Mouse (Mus musculus) lung, adult 2 months (tissue): ENCODE data around the gene Prex1. TPM values are rescaled to one million over a fixed set of nuclear protein-coding genes. Genes with fewer than 3 reads are reported as not detected.

Source experiments
- DNase-seq: peaks from one replicate; pipeline ENCODE4 v3.0.0; 2022
- H3K4me1 ChIP-seq: fragments of 200-500 bp; 2 replicates; pipeline ENCODE4 v1.6.1; 2011; ENCODE audit warnings: low read length; ENCODE audit not compliant: control insufficient read depth, insufficient read depth
- H3K4me3 ChIP-seq: fragments of 200-500 bp; replicated peaks from 2 replicates; pipeline ENCODE3; 2011; ENCODE audit warnings: low read depth, mild to moderate bottlenecking, control low read depth, low read length; ENCODE audit errors: extremely low read depth
- CTCF ChIP-seq: fragments of 200-500 bp; IDR thresholded peaks from 2 replicates; pipeline ENCODE4 v1.5.1; 2011; ENCODE audit warnings: mild to moderate bottlenecking, low read length, control low read depth; ENCODE audit not compliant: insufficient read depth
- POLR2A ChIP-seq: fragments of 200-500 bp; IDR thresholded peaks from 2 replicates; pipeline ENCODE4 v1.6.1; 2011; ENCODE audit warnings: low read depth, mild to moderate bottlenecking, control low read depth, low read length, borderline replicate concordance; ENCODE audit errors: extremely low read depth
- WGBS: fragments of 180-500 bp; shearing (Covaris S2); methylation state at CpG from one replicate; pipeline ENCODE4 v1.1.7; 2018; 5-methylcytosine and 5-hydroxymethylcytosine counted together
- polyA plus RNA-seq: library from polyadenylated mRNA; depleted of rRNA; stranded (reverse); fragments of >200 nt; gene quantifications from 2 replicates; pipeline ENCODE4 v1.2.3, GENCODE M21; 2012

Prex1 gene
- polyA plus RNA-seq, 1 experiment = 61.1 TPM

DNA sequence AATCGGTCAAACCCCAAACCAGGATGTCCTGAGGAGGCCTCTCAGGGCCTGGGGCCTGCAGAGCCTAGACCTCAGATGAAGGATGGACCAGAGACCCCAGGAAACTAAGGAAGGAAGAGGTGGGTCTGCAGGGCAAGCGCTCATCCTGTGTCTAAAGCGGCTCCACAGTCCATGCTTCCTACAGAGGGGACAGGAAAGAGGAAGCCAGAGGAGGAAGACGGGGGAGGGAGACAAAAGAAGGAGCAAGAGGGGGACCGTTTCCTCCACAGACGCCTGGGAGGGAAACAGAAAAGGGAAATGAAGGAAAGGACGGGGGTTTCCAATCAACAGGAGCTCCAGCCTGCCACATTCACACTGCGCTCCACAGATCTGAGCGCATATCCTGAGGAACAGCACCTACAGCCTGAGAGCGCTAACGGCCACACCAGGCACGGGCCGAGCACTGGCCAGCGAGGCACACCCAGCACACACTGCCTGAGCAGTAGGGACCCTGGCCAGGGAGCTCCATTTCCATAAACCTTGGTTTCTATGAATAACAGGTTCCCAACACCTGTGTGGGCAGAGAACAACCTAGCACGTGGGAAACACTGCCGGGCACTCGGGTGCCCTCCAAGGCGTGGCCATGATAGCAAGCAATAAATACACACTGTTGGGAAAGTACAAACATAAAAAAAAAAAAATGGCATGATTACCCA lies 74.5 kb downstream of the Prex1 start:
- no peak for DNase-seq
- TF ChIP-seq POLR2A (no peak), CTCF (no peak)
- no peak overlapping the region for H3K4me3 ChIP-seq
- WGBS = 43% methylated on average over 18 of the region's 18 CpGs
- H3K4me1 ChIP-seq = peaks cover 2% of the 10 kb centered on the region; the same call in 1 of the 2 replicates

DNA sequence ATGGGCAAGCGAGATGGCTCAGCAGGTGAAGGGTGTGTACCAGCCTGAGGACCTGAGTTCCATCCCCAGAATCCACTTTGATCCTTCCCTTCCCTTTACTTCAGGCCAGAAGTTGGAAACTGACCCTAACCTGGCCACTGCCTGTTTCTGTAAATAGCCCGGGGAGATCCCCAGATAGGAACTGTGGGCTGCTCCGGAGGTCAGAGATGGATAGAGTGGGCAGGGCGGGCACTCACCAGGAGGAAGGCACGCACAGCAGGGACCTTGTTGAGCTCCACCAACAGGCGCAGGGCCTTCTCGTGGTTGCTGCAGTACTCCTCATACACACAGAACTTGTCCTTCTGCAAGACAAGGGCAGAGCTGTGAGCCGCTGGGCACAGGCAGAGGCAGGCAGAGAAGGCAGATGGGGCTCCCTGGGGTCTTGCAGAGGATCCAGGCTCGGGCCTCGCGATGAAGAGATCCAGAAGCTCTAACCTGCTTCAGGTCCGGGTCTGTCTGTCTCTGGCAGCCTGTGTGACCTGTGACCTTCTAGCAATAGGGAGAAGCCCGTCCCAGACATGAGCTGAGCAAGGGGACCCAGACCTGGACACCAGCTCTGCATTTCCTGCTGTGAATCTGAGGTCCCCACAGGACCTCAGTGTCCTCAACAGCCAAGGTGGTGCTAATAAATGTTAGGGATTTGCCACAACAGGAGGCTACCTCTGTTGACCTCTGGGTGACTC lies 75.4 kb downstream of the Prex1 start:
- TF ChIP-seq CTCF = no peak
- TF ChIP-seq POLR2A = no peak
- peaks cover 2% of the 10 kb centered on the region; the same call in 1 of the 2 replicates for H3K4me1 ChIP-seq
- WGBS = 71% methylated on average over 13 of the region's 13 CpGs
- no peak overlapping the region for H3K4me3 ChIP-seq
- no peak for DNase-seq

DNA sequence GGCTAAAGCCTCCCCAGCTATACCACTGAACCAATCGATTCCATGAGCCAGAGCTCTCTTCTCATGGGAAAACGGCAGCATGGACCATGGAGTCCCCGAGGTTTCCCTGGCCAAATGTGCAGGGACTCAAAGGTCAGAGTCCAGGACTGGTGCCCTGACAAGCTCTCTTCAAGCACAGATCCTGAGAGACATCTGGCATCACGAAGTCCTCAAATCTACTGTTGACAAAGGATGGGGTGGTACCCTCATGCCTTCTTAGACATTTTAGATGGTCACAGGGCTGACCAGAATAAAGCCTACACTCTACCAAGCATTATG lies 76.0 kb downstream of the Prex1 start:
- WGBS = 82% methylated on average over 4 of the region's 4 CpGs
- TF ChIP-seq CTCF (no peak), POLR2A (no peak)
- no peak overlapping the region for H3K4me3 ChIP-seq
- H3K4me1 ChIP-seq = peaks cover 2% of the 10 kb centered on the region; the same call in 1 of the 2 replicates
- DNase-seq = no peak

- no peak overlapping the region for H3K4me3 ChIP-seq
- 81% methylated on average over 17 of the region's 17 CpGs for WGBS
- no peak for DNase-seq
- TF ChIP-seq CTCF (no peak), POLR2A (no peak)
- peaks cover 2% of the 10 kb centered on the region; the same call in 1 of the 2 replicates for H3K4me1 ChIP-seq
These were observed 76.6 kb downstream of the Prex1 start for GRCm38 (mm10) chr2:166636867-166637672.

GRCm38 (mm10) chr2:166635521-166635920 lies 78.1 kb downstream of the Prex1 start:
- TF ChIP-seq POLR2A (no peak), CTCF (no peak)
- DNase-seq = no peak
- Histone ChIP-seq H3K4me1 (peaks cover 2% of the 10 kb centered on the region; the same call in 1 of the 2 replicates), H3K4me3 (no peak overlapping the region)
- 88% methylated on average over 10 of the region's 10 CpGs for WGBS

- no peak for TF ChIP-seq CTCF
- no peak for TF ChIP-seq POLR2A
- 83% methylated on average over 13 of the region's 13 CpGs for WGBS
- Histone ChIP-seq H3K4me3 (no peak overlapping the region), H3K4me1 (0 out of 2 replicates have a peak, but pooled peaks cover 2% of the 10 kb centered on the region)
- no peak for DNase-seq
These were observed 80.9 kb downstream of the Prex1 start for GRCm38 (mm10) chr2:166632571-166633361.

DNA sequence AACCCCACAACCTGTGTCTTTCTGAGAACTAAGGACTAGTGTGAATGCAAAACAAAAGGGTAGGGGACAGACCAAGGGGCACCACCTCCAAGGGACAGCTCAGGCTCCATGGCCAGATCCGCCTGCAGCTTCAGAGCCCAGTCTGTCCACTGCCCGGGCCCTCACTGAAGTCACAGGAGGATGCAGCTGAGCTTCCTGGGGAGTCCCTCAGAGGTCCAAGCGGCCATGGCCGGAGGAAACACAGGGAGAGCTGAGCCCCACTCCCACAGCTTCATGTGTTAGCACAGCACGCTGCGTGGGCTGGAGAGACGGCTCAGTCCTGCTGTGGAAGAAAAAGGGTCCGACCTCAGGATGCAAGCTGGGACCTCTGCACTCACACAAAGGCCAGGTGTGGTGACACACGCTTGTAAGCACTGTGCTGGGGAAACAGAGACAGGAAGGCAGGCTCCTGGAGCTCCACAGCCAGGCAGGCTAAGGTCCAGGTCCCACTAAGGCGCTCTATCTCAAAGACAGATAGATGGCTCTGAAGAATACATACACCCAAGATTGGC lies 81.9 kb downstream of the Prex1 start:
- DNase-seq = no peak

DNA sequence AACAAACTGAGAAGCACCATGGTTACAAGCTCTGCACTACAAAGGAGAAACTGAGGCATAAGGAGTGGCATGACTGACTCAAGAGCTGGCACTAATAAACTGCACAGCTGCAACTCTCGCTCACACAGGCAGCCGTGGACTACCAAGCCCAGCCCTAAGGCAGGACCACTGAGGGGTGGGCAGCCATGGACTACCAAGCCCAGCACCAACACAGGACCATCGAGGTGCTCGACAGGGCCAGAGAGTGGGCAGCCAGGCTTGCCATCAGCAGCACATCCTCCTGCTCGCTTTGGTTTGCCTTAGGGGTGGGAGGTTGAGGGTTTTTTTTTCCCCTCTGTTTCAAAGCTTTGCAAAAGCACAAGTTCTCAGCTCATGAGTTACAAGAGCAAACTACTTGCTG lies 82.4 kb downstream of the Prex1 start:
- H3K4me3 ChIP-seq = no peak overlapping the region

More for the DNA sequence above, 81.9 kb downstream of the Prex1 start:
- WGBS = 77% methylated on average over 10 of the region's 10 CpGs
- Histone ChIP-seq H3K4me3 (no peak overlapping the region), H3K4me1 (0 out of 2 replicates have a peak, but pooled peaks cover 2% of the 10 kb centered on the region)
- TF ChIP-seq POLR2A = no peak

More for the DNA sequence above, 82.4 kb downstream of the Prex1 start:
- 84% methylated on average over 5 of the region's 5 CpGs for WGBS
- no peak for DNase-seq
- TF ChIP-seq POLR2A (no peak), CTCF (no peak)
- 0 out of 2 replicates have a peak, but pooled peaks cover 2% of the 10 kb centered on the region for H3K4me1 ChIP-seq
